Mouse (Mus musculus): ENCODE results near the gene Syce2. TPM values are rescaled to one million over a fixed set of nuclear protein-coding genes. Genes with fewer than 3 reads are reported as not detected.

The Syce2 gene
- polyA plus RNA-seq, 1 experiment from 2014 or later, result 30.6 TPM

- DNase-seq (no peak), ATAC-seq (no peak)
- Histone ChIP-seq H3K9ac (replicated peaks) (no peak overlapping the region), H3K36me3 (replicated peaks; ENCODE audit: insufficient read depth, low read length) (peaks cover 64% of the 10 kb centered on the region), H3K9me3 (ENCODE audit: low read length) (no peaks in the 10 kb centered on the region), H3K4me1 (ENCODE audit: insufficient read depth) (peaks cover 27% of the 10 kb centered on the region), H3K4me3 (ENCODE audit: low read depth, low read length) (no peak overlapping the region), H3K4me2 (ENCODE audit: low read depth, low read length) (no peak overlapping the region), H3K27me3 (ENCODE audit: insufficient read depth, low read length) (no peaks in the 10 kb centered on the region), H3K27ac (ENCODE audit: low read depth) (peak overlapping the region; percentile 92; the same call in 1 of the 2 replicates)
- no peak for TF ChIP-seq CTCF (IDR thresholded peaks at IDR 0.05; ENCODE audit: low read depth)
- TF ChIP-seq EP300 (IDR thresholded peaks at IDR 0.05; ENCODE audit: low read depth), result no peak
- 75% methylated on average over 1 of the region's 1 CpGs for WGBS (ENCODE audit: insufficient replicate concordance)
These were observed 30.4 kb upstream of the Syce2 start for GRCm38 (mm10) chr8:84841514-84841913.

- peak overlapping the region; percentile 88 for H3K4me2 ChIP-seq (ENCODE audit: low read depth, low read length)
- ATAC-seq (no peak), DNase-seq (no peak)
- peak overlapping the region; percentile 80 for H3K9ac ChIP-seq (replicated peaks)
- H3K36me3 ChIP-seq (replicated peaks; ENCODE audit: insufficient read depth, low read length), result peaks cover 43% of the 10 kb centered on the region
- TF ChIP-seq EP300 (IDR thresholded peaks at IDR 0.05; ENCODE audit: low read depth), result no peak
- no peak for TF ChIP-seq CTCF (IDR thresholded peaks at IDR 0.05; ENCODE audit: low read depth)
- peaks cover 33% of the 10 kb centered on the region for H3K4me1 ChIP-seq (ENCODE audit: insufficient read depth)
- H3K27me3 ChIP-seq (ENCODE audit: insufficient read depth, low read length), result no peaks in the 10 kb centered on the region
- no peaks in the 10 kb centered on the region for H3K9me3 ChIP-seq (ENCODE audit: low read length)
- peak overlapping the region; percentile 71; the same call in 1 of the 2 replicates for H3K4me3 ChIP-seq (ENCODE audit: low read depth, low read length)
- 74% methylated on average over 9 of the region's 9 CpGs for WGBS (ENCODE audit: insufficient replicate concordance)
- no peak overlapping the region for H3K27ac ChIP-seq (ENCODE audit: low read depth)
These were observed 27.4 kb upstream of the Syce2 start for GRCm38 (mm10) chr8:84844397-84845070.

DNA sequence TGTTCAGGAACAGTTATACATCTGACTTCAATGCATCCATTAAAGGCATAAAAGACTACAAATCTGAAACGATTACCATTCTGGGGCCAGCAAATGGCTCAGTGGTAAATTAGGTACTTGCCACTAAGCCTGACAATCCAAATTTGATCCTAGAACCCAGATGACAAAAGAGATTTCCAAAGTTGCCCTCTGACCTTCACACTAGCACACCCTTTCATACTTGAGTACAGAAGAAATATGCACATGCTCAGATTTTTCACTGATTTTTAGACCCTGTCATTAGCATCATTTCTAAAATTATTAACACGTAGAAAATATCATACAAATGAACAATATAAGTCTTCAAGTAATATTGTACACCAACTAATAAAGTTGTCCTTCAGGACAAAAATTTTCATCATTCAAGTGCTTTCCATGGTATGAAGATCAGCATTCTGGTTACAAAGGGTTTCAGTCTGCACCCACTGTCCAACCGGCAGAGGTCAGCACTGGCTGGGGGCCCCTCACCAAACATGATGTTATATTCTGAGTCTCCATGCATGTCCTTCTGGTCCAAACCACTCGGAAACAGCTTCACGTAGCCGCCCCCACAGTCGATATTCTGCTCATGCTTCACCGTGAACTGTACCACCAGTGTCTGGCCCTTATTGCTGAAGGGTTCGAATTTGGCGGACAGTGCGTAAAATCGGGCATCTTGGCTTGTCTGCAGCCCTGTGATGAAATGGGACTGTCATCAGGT lies 26.4 kb upstream of the Syce2 start:
- H3K4me1 ChIP-seq (ENCODE audit: insufficient read depth), result peaks cover 32% of the 10 kb centered on the region
- H3K27me3 ChIP-seq (ENCODE audit: insufficient read depth, low read length), result no peaks in the 10 kb centered on the region
- 11% methylated on average over 12 of the region's 12 CpGs for WGBS (ENCODE audit: insufficient replicate concordance)
- ATAC-seq (no peak), DNase-seq (peak; percentile 63)
- TF ChIP-seq CTCF (IDR thresholded peaks at IDR 0.05; ENCODE audit: low read depth), result peak; percentile 73
- no peak for TF ChIP-seq EP300 (IDR thresholded peaks at IDR 0.05; ENCODE audit: low read depth)
- H3K9ac ChIP-seq (replicated peaks), result peak overlapping the region; percentile 80
- peaks cover 43% of the 10 kb centered on the region for H3K36me3 ChIP-seq (replicated peaks; ENCODE audit: insufficient read depth, low read length)
- H3K4me3 ChIP-seq (ENCODE audit: low read depth, low read length), result peak overlapping the region; percentile 71
- peak overlapping the region; percentile 85; the same call in 1 of the 2 replicates for H3K27ac ChIP-seq (ENCODE audit: low read depth)
- H3K9me3 ChIP-seq (ENCODE audit: low read length), result no peaks in the 10 kb centered on the region
- H3K4me2 ChIP-seq (ENCODE audit: low read depth, low read length), result peak overlapping the region; percentile 88

- Histone ChIP-seq H3K9me3 (ENCODE audit: low read length) (no peaks in the 10 kb centered on the region), H3K36me3 (replicated peaks; ENCODE audit: insufficient read depth, low read length) (peaks cover 41% of the 10 kb centered on the region), H3K27me3 (ENCODE audit: insufficient read depth, low read length) (no peaks in the 10 kb centered on the region), H3K4me2 (ENCODE audit: low read depth, low read length) (peak overlapping the region; percentile 88), H3K4me1 (ENCODE audit: insufficient read depth) (peaks cover 31% of the 10 kb centered on the region), H3K27ac (ENCODE audit: low read depth) (peak overlapping the region; percentile 85), H3K9ac (replicated peaks) (peak overlapping the region; percentile 80), H3K4me3 (ENCODE audit: low read depth, low read length) (peak overlapping the region; percentile 71)
- no peak for TF ChIP-seq EP300 (IDR thresholded peaks at IDR 0.05; ENCODE audit: low read depth)
- no peak for TF ChIP-seq CTCF (IDR thresholded peaks at IDR 0.05; ENCODE audit: low read depth)
- peak; percentile 30 for ATAC-seq
- DNase-seq, result no peak
- WGBS (ENCODE audit: insufficient replicate concordance), result under 1% methylated on average over 30 of the region's 30 CpGs
These were observed 25.7 kb upstream of the Syce2 start for GRCm38 (mm10) chr8:84846094-84846721.

DNA sequence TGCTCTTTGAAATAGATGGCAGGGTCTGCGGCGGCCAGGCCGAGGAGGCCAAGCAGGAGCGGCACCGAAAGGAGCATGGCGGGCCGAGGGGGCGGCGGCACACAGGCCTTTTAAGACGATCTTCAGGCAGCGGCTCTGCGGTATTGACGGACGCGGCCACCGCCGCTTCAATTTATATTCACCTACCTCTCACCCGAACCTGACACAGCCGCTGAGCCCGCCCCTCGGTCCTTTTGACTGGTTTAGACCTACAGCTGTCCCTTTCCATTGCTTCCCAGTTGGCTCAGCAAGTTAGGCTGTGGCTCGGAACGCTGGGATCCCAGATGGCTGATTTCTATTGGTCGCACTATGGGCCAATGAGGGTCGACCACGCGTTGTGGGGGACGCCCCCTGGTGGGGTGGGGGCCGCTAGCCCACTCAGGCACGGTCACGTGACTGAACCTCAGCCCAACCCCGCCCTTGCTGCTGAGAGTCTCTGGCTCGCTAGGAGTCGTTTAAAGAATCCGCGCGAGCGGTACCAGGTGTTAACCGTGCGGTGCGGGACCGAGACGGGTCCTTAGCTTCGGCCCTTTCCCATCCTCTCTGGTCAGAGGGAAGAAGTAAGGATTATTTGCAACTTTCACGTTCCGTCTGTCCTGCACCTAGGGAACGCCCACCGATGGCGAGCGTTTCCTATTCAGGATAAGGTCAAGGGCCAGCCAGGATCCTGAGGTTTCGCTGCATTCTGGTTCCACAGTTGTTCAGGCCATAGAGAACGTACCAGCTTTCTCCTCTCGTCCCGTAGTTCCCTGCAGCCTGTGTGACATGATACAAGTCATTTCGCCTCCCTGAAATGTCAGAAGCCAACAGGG lies 25.0 kb upstream of the Syce2 start, which contains the start of gene Calr:
Calr (minus strand) TSS at position 213 of the 851 bp plus-strand sequence.
- Histone ChIP-seq H3K9ac (replicated peaks) (peak within 1 kb of the TSS; percentile 80), H3K9me3 (ENCODE audit: low read length) (no peaks in the 10 kb centered on the region), H3K4me1 (ENCODE audit: insufficient read depth) (peaks cover 28% of the 10 kb centered on the region), H3K4me3 (ENCODE audit: low read depth, low read length) (peak within 1 kb of the TSS; percentile 71), H3K27me3 (ENCODE audit: insufficient read depth, low read length) (no peaks in the 10 kb centered on the region), H3K4me2 (ENCODE audit: low read depth, low read length) (peak within 1 kb of the TSS; percentile 88), H3K36me3 (replicated peaks; ENCODE audit: insufficient read depth, low read length) (peaks cover 35% of the 10 kb centered on the region), H3K27ac (ENCODE audit: low read depth) (peak within 1 kb of the TSS; percentile 90)
- DNase-seq (peak; percentile 99), ATAC-seq (peak; percentile 99)
- under 1% methylated on average over 55 of the region's 55 CpGs for WGBS (ENCODE audit: insufficient replicate concordance)
- peak; percentile 58 for TF ChIP-seq CTCF (IDR thresholded peaks at IDR 0.05; ENCODE audit: low read depth)
- peak; percentile 40; the same call in 1 of the 2 replicates for TF ChIP-seq EP300 (IDR thresholded peaks at IDR 0.05; ENCODE audit: low read depth)
